Mouse (Mus musculus) heart, adult 11 months (tissue): ENCODE measurements around the gene Aldh1l2.
A peak's percentile ranks its signal among the peaks of the same experiment; 100 is the strongest.
"Not testable (repeated sequence)": the region's sequence is repeated elsewhere in the genome, so short reads cannot be mapped to it uniquely, and the experiment has no call there.

Source experiments
- DNase-seq: peaks from one replicate; pipeline ENCODE4 v3.0.0; 2022

Gene Aldh1l2

DNA sequence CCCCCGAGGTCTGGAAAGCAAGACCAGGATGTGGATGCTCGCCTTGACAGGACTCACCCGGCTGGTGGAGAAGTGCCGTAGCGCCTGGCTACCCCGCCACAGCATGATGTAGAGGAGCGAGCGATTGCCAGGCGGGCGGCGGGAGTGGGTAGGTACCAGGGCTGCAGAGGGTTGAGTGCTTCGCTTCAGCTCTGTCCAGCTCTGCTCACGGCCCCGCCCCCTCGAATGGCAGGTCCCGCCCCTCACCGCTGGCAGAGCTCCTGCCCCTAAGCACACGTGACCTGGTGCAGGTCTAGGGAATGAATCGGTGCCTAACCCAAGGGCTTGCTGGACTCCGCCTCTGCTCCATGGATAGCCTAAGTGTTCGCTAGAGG lies at the start of gene Aldh1l2:
Gene Aldh1l2, minus strand, starts transcription at position 231 of the 374 bp plus-strand sequence.
- peak; percentile 98 for DNase-seq

DNA sequence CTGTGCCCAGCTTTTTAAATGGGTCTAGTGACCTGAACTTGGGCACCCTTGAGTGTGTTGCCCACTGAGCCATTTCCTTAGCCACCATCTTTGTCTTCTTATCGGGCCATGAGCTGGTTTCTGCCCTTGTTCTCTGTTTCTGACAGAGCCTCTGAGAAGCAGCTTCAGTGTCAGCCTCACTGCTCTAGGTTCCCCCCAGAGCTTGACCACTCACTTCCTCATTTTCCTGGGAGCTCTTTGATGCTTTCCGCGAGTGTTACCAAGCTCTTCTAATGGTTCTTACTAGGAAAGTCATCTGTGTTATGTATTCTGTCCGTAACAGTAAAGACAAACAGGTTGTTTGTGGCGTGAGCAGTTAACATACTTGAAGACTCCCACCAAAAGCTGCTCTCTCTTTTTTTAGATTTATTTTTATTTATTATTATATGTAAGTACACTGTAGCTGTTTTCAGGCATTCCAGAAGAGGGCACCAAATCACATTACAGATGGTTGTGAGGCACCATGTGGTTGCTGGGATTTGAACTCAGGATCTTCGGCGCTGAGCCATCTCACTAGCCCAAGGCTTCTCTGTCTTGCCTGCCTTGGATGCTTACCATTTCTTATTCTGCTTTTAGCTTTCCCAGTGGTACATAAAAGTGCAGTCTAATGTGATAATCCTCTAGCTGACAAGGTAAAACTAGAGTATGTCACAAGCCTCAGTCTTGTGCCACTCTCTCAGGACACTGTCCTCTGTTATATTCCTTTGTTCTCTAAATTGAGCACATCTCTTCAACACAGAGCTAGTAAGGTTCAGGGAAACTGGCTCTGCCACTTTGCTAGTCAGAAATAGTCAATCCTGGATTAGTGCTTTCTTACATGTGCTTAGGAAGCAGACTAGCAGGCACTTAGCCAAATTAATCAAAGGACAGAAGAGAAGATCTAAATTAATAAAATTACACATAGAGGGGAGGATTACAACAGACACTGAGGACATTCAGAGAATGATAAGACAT lies 31.8 kb upstream of the Aldh1l2 start:
- no peak for DNase-seq

DNA sequence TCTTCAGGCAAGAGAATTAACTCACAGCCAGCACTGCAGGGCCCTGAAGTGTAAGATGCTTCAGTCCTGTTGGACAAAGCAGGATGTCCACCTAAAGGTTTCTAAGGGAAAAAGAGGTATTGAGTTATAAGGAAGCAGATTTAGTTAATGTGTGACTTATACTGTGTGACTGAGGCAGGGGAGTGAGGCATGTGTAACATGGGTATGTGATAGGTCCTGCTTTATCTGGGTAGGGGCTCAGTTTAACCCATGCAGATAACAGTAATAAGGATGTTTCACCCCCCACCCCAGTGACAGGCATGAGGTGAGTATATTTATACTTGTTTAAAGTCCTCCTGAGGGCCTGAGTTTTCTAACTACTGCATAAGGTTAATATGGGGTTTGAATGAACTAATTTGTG lies 29.1 kb upstream of the Aldh1l2 start:
- no peak for DNase-seq

DNA sequence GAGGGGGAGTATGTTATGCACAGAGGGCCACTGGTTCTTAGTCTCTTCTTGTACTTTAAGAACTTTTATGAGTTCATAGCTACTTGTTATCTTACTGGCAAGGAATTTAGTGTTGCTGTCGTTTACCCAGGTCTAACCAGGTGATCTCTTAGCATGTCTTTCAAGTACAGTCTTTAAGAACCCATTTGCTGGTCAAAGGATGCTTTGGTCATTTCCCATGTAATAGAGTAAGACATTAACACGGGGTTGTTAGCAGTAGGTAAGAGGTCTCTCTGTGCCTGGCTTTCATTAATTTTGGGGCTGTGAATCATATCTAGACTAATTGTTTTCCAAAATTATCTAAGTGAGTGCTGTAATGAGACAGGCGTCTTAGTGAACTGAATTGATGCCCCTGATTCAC lies 11.4 kb upstream of the Aldh1l2 start:
- DNase-seq: no peak

DNA sequence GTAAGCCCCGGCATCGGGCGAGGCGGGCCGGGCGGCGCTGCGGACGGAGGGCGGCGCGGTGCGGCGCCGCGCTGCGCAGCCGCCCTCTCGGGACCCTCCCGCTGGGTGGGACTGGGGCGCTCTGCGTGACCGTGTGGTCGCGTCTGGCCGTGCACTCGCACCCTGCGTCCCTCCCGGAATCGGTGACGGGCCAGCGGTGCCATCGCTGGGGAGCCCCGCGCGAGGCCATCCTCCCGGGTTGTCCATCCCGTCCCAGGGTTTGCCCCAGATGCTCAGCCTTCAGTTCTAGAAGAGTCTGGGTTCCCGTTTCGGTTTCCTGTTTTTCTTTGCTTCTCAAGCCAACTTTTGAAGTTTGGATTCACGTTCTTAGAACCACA lies 10.2 kb upstream of the Aldh1l2 start:
- DNase-seq: no peak

DNA sequence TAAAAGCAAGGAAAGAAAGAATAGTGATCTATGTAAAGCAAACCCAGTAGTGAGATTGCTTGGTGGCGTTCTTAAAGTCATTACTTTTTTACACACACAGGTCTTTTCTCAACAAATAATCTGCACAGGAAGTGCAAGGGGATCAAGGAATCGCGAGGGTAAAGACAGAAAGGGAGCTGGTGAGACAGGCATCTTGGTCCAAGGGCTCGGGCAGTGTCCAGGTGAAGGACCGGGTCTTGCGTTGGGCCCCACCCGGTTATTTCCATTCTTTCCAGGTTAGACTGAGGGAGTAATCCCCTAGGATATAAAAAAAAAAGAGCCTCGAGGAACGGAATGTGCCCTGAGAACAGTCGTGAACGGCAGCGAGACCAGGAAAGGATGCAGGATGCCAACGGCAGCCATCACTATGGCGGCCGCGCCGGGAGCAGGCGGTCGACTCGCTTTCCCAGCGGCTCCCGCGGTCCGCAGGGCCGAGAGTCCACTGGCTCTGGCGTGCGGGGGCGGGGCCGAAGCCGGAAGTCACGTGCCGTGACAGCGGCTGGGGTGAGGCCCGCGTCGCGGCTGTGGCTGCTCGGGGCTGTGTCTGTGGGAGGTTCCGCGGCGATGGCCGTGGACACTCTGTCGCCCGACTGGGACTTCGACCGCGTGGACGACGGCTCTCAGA lies 9.6 kb upstream of the Aldh1l2 start, which contains the start of gene Washc4:
Gene Washc4, plus strand, starts transcription at position 314 of the 664 bp plus-strand sequence.
- DNase-seq: peak; percentile 100

DNA sequence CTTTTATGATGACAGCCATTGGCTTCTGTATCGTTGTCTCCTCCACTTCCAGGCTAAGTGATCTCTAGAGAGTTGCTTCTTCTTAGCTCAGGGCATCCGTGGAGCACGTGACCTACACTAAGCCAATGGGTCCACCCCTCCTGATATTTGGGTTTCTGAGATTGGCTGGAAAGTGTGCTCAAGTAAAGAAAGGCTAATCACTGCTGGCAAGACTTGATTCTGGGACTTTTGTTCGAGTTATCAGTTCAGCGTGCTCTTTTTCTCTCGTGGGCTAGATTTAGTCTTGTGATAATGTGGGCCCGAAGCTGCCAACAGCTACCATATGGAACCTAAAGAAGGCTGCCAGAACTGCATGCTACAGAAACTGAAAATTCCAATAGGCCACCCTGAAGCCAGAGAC lies 8.3 kb upstream of the Aldh1l2 start:
- peak; percentile 71 for DNase-seq

DNA sequence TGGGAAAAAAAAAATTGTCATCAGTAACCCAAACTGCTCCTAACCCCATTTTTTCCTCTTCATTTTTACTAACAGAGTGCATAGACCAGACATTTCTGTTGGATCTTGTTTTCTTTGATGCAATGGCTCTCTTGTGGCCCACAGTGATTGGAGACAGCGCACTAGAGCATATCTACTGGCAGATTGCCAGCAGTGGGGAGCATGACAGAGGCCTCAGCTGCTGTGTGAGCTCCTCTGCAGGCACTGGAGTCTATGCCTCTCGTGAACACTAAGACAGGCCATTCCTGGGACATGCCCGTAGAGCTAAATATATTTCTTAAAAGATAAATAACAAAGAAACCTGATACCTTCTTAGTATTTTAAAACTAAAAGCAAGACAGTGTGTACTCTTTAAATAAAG lies 6.2 kb upstream of the Aldh1l2 start:
- DNase-seq: peak; percentile 36

DNA sequence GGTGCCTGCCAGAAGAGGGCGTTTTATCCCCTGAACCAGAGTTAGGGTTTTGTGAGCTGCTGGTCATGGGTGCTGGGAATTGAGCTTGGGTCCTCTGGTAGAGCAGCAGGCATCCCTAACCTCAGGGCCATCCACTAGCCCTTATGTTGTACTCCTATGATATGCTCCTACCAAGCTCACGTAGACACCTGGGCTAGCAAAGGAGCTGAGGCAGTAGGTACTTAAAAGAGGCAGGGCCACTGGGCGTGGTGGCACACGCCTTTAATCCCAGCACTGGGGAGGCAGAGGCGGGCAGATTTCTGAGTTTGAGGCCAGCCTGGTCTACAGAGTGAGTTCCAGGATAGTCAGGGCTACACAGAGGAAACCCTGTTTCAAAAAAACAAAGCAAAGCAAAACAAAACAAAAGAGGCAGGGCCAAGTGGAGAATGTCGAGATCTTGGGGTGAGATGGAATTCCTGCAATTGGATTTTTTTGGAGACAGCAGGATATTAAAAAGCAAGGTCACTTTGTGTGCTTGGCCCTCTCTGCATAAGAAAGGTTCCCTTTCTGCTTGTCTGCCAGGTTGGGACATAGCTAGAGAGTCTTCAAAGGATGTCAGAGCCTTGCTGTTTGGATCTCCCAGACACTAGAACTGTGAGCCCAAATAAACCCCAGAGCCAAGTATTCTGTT lies 5.5 kb upstream of the Aldh1l2 start:
- peak; percentile 67 for DNase-seq

DNA sequence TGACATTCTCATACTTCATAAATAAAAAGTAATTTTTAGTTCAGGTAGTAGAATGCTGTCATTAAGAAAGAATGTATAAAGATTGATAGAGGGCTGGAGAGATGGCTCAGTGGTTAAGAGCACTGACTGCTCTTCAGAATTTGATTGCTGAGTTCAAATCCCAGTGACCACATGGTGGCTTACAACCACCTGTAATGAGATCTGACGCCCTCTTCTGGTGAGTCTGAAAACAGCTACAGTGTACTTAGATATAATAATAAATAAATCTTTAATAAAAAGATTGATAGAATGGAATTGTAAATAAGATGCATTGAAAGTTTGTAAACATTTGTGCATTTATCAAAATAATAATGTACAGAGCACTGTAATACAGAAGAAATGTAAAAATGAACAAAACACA lies 2.5 kb upstream of the Aldh1l2 start:
- no peak for DNase-seq

DNA sequence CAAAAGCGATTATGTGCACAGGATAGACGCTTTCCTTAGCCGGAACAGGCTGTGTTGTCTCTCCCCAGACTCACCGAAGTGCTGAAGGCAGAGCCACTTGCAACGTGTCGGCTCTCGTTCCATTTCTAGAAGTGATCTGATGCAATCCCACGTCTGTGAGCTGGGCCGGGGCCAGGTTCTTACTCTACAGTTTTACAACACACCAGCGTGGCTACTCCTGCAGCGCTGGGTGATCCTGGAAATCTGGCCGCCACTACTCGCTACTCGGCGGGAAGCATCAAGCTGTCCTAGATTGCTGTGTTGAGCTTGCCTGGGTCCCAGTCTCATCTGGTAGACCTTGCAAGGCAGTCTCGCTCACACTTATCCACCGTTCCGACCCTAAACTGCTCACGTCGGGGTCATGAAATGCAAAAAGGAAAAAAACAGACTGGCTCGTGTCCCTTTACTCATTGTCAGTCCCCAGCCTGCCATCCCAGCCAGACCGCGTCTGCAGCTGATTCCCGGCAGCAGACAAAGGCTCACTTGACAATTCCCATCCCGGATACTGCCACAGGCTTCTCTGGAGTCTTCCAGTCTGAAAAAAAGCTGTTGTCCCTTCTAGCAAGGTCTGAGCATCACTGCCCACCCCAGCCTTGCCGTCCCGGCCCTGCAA lies 556 bp downstream of the Aldh1l2 start:
- peak; percentile 94 for DNase-seq

DNA sequence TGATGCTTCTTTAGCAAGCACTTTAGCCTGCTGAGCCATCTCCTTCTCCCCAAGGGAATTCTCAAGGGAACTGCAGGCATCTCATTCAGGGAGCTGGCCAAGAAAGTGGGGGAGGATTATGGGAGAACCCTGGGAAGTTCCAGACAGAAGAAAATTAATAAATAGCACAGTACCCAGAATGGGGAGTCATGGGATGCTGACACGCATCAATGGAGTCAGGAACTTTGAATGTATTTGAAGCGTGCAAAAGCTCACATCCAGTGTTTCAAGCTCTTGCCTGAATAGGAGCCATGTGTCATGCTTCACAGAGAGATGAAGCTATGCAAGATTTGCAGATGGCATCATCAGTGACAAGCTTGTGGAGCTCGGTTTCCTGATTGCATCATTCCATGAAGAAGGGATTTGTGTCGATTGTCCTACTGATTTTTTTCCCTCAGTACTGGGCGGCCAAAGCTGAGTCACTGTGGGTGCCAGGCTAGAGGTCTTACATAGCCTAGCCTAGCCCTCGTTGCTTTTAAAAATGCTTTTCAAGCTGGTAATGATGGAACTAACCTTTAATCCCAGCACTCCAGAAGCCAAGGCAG lies 3.5 kb downstream of the Aldh1l2 start:
- DNase-seq: no peak

DNA sequence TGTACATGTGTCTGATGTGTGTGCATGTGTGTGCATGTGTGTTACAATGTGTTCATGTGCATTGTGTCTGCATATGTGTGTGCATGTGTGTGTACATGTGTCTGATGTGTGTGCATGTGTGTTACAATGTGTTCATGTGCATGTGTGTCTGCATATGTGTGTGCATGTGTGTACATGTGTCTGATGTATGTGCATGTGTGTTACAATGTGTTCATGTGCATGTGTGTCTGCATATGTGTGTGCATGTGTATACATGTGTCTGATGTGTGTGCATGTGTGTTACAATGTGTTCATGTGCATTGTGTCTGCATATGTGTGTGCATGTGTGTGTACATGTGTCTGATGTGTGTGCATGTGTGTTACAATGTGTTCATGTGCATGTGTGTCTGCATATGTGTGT lies 9.7 kb downstream of the Aldh1l2 start:
- DNase-seq: not testable (repeated sequence)

DNA sequence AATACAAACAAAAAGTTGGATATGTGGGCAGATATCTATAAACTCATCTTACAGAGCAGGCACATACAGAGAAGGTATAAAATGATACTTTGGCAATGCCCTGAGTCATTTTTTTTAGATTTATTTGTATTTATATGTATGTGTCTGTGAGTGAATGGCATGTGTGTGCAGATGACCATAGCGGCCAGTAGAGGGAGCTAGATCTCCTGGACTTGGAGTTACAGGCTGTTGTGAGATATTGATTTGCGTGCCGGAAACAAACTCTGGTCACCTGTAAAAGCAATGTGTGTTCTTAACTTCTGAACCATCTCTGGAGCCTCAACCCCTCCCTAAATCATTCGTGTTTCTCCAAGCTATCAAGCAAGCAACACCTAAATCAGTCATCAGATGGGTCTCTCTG lies 12.9 kb downstream of the Aldh1l2 start:
- no peak for DNase-seq

DNA sequence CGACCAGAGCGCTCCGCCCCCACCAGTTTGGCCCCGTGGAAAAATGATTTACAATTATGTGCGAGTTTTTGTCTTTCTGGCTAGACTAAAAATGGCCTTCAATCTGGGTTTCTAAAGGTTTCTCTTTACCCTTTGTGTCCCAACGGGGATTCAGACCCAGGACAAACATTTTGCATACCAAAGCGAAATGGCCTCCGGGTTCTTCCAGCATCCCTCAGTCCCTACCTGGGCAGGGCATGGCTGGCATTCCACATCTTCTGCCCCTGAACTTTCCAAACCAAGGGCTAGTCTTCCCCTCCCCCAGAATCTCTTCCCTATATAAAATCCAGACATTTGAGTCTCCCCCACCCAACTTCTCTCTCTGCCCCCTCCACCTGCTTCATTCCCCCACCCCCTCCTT lies 20.2 kb downstream of the Aldh1l2 start:
- DNase-seq: no peak

DNA sequence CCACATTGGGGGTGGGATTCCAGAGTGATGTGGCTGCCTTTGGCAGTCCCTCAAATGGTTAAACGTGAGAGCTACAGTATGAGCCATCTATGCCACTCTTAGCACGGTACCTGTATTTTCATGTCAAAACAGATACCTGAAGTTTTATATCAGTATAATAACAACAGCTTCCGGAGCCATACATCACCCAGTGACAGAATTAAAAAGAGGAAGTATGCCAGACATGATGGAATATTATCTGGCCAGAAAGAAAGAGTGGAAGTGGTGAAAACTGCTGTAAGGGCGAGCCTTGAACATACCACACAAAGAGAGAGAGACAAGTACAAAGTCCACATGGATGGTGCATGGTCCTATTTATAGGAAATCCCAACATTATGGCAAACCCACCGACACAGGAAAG lies 22.6 kb downstream of the Aldh1l2 start:
- no peak for DNase-seq

DNA sequence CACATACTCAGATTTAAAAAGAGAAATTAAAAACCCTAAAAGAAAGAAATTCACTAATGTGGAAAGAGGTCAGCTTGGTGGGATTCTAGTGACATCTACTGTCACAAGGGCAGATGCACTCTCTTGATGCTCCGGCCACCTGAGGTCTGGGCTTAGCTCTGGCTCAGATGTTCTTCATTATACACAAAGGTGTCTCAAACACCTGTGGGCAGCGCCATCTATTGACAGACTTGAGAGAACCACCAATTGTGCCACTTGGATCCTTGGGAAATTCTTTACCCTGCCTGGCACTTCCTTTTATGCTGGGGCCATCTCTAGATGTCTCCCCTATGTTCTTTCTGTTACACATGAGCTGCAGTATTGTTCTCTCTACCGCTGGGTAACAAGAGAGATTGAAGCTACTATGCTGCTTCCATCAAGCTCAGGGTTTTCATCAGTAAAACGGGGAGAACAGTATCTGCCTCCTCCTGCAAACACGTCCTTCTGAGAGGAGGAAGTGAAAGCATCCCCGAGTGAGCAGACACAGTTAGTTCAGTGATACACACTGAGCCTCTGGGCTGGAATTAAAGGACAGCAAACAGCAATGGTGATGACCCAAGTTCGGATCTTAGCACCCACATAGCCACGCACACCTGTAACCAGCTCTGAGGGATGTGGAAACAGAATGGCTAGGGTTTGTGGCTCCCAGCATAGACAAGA lies 24.8 kb downstream of the Aldh1l2 start:
- DNase-seq: no peak

DNA sequence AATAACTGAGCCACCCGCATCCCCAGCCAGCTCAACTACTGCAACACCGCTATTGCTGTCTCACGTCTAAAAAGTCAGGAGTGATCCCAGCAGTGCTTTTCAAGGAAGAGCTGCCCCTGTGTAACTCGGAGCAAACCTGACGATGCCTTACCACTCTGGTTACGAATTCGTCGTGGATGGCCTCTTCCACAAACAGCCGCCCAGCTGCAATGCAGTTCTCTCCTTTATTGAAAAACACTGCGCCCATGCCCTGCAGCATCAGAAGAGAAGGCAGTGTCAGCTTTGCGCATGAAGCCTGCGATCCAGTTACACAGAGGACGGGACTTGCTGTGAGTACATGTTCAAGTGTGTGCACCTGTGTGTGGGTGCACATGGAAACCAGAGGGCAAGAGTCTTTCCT lies 36.6 kb downstream of the Aldh1l2 start:
- peak; percentile 66 for DNase-seq

DNA sequence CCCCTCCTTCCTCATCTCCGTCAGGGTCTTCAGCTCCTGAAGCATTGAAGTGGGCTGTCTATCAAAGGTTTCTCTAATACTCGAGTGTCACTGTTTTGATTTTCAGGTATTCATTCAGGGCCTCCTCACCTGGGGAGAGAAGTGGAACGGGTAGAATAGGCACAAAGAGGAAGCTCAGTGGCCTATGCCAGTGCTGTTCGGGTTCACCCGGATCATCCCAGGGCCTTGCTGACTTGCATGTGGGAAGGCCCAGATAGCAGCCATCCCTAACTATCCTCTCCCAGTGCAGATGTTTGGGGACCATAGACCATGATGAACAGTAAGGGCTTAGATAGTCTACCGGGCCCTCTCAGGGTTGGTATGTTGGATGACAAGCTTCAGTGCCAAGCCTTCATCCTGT lies 43.4 kb downstream of the Aldh1l2 start:
- DNase-seq: peak; percentile 79

DNA sequence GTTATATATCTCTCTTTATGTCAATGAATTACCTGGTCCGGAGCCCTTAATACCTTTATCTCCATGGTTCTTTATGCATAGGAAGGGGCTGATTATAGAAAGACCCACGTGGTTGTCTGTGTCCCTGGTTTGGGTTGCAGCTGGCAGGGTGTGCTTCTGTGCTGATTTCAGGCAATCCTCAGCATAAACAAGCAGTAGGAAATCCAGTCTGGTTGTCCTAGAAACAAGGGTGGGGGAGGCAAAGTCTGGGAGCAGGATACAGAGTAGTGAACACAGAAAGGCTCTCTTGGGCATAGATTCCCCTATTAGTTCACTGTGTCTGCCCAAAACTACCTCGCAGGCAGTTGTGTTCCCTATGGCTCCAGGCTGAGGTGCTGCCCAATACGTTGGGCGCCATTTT lies 56.7 kb downstream of the Aldh1l2 start:
- peak; percentile 74 for DNase-seq

DNA sequence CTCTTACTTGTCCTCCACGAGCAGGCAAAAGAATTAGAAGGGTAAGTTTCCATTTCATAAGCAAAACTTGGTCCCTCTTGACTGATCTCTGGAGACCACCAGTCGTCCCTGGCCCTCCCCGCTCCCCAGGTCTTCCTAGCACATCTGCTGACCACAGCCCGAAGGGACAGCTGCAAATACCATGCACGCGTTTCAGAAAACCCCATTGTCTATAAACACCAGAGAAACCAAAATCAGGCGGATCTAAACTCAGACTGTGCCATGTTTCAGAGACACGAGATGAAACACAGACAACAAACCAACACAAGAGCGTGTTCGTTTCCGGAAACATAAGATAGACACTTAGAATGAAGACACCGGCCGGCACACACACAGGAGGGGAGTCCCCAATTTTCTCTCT lies 58.7 kb downstream of the Aldh1l2 start:
- peak; percentile 78 for DNase-seq

DNA sequence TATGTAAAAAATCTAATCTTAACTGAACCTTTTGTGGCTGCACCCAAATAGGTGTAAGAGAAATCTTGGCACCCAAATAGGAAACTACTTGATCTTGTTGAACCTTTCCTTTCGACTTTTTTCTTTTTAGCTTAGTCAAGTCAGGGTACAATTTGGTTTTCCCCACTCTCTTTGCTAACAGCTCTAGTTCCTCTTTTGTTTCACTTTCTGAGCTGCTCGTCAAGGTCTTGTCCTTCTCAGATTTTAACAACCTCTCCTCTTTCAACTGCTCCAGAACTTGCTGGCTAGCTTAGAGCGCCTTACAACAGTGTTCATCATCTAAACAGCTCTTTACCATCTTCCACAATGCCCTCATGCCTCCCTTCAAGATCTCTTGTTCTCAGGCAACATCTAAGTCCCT lies 76.4 kb downstream of the Aldh1l2 start:
- peak; percentile 6 for DNase-seq
